Mouse (Mus musculus): ENCODE measurements around the gene Ugt1a9.

GRCm38 (mm10) chr1:88263778-88264177 is 193.2 kb downstream of the Ugt1a9 start:
- TF ChIP-seq CTCF (IDR thresholded peaks at IDR 0.05; ENCODE audit: low read depth, low read length) (no peak), POLR2A (IDR thresholded peaks at IDR 0.05; ENCODE audit: insufficient read depth, low read length) (no peak)

All from ES-Bruce4 (cell line).